Mouse (Mus musculus) adrenal gland, adult 18-20 months (tissue): Measurements from ENCODE around the gene Gm20838. TPM values are rescaled to one million over a fixed set of nuclear protein-coding genes. Genes with fewer than 3 reads are reported as not detected.
"Not testable (repeated sequence)": the region's sequence is repeated elsewhere in the genome, so short reads cannot be mapped to it uniquely, and the experiment has no call there.

Source experiments
- DNase-seq, 2 experiments: peaks; one replicate each; pipeline ENCODE4 v3.0.0; 2021 to 2022; ENCODE audit warnings: low spot score in 2 of 2
- long read RNA-seq, 2 experiments: library from polyadenylated mRNA; stranded (forward); transcript quantifications; one replicate each; pipeline ENCODE4 v2.0.0; 2021
- total RNA-seq, 2 experiments: library from RNA; stranded (reverse); gene quantifications; 1 replicate in 1 of 2; 2 replicates in 1 of 2; pipeline ENCODE4 v1.2.3; 2021

The Gm20838 gene
- not detected for total RNA-seq
- long read RNA-seq, experiment 1: 0 reads
- long read RNA-seq, experiment 2: 0 reads

- not testable (repeated sequence) for DNase-seq
Measured at GRCm38 (mm10) chrY:33543064-33543463, at the start of gene Gm20838. Gene Gm20838, minus strand, starts transcription at chrY:33543164.
